ENCODE assay signal across 8 mouse cellular contexts in the genomic region with DNA sequence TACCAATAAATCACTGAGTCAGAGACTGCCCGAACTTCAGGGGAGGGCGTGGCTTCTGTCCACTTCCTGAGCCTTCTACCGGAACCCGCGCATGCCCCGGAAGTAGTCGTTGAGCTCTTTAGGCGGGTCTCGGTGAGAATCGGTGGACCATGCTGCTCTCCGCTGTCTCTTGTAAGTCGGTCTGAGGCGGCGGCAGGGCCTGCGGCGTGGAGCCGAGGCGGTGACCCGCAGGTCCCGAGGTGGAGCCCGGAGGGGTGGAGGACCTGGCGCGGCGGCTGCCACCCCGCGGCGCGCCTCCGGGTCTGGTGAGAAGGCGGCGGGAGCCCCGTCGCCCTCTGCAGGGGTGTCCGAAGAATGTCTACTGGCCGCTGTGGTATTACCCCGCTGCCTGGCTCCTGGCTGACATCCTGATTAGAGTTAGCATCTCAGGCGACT. TPM values are rescaled to one million over a fixed set of nuclear protein-coding genes. Genes with fewer than 3 reads are reported as not detected.
DNase-seq lines count a peak whose midpoint lies in the region; ATAC-seq and TF ChIP-seq lines count a peak whose summit lies in the region.

No protein-coding gene starts in this region.

- peak overlapping the region; percentile 83 for H3K4me3 ChIP-seq in G1E (ENCODE audit: low read depth, low read length)
- H3K4me3 ChIP-seq in forebrain, embryonic 16.5 days (replicated peaks; ENCODE audit: low read length): peak overlapping the region; percentile 61
- H3K4me3 ChIP-seq in layer of hippocampus, adult 2 months: peak overlapping the region; percentile 71
- H3K4me3 ChIP-seq in lung, adult 2 months (replicated peaks; ENCODE audit: extremely low read depth, low read depth, low read length): peak overlapping the region; percentile 66
- peak overlapping the region; percentile 94 for H3K4me3 ChIP-seq in neural tube, embryonic 15.5 days (replicated peaks)

- DNase-seq in G1E (ENCODE audit: low spot score): peak; percentile 87
- DNase-seq in cerebellum, adult 18-20 months: peak; percentile 84 to 87
- peak; percentile 82 to 87 for DNase-seq in heart, postnatal 36 days
- peak; percentile 69 to 79 for DNase-seq in layer of hippocampus, adult 2 months (ENCODE audit: low spot score in 2 of 2)
- peak; percentile 83 for DNase-seq in lung, adult 2 months
- peak; percentile 85 for DNase-seq in testis, postnatal 10 days (ENCODE audit: low spot score)

- H3K27me3 ChIP-seq in G1E (ENCODE audit: insufficient read depth, low read length): no peaks in the 10 kb centered on the region
- no peaks in the 10 kb centered on the region for H3K27me3 ChIP-seq in forebrain, embryonic 16.5 days (replicated peaks; ENCODE audit: control insufficient read depth, insufficient read depth, low read length)
- no peaks in the 10 kb centered on the region for H3K27me3 ChIP-seq in neural tube, embryonic 15.5 days (replicated peaks)

- peak overlapping the region; percentile 62 for H3K9ac ChIP-seq in forebrain, embryonic 16.5 days (replicated peaks; ENCODE audit: low read depth, low read length)
- H3K9ac ChIP-seq in neural tube, embryonic 15.5 days (replicated peaks): peak overlapping the region; percentile 84

- H3K36me3 ChIP-seq in G1E (replicated peaks): peaks cover 52% of the 10 kb centered on the region
- no peaks in the 10 kb centered on the region; the same call in 1 of the 2 replicates for H3K36me3 ChIP-seq in forebrain, embryonic 16.5 days (ENCODE audit: control insufficient read depth, insufficient read depth)
- H3K36me3 ChIP-seq in neural tube, embryonic 15.5 days: peaks cover 9% of the 10 kb centered on the region

- peak overlapping the region; percentile 36 for H3K27ac ChIP-seq in forebrain, embryonic 16.5 days (ENCODE audit: low read length)
- H3K27ac ChIP-seq in layer of hippocampus, adult 2 months: peak overlapping the region; percentile 93
- peak overlapping the region; percentile 90 for H3K27ac ChIP-seq in neural tube, embryonic 15.5 days (replicated peaks)

- WGBS in forebrain, embryonic 16.5 days: 0% methylated on average over 37 of the region's 37 CpGs
- under 1% methylated on average over 37 of the region's 37 CpGs for WGBS in lung, adult 2 months
- WGBS in neural tube, embryonic 15.5 days: under 1% methylated on average over 37 of the region's 37 CpGs

- H3K4me2 ChIP-seq in forebrain, embryonic 16.5 days (ENCODE audit: low read length): peak overlapping the region; percentile 67
- H3K4me2 ChIP-seq in neural tube, embryonic 15.5 days: peak overlapping the region; percentile 57

- intact Hi-C loops in heart, postnatal 36 days (cut with DNase I): loop anchor here (2.0 to 5.0 kb wide), 3 partner anchors 51 to 523 kb away; a partner anchor contains a TSS

- H3K9me3 ChIP-seq in G1E (replicated peaks): no peaks in the 10 kb centered on the region
- H3K9me3 ChIP-seq in forebrain, embryonic 16.5 days (ENCODE audit: control insufficient read depth, low read length): no peaks in the 10 kb centered on the region
- no peaks in the 10 kb centered on the region for H3K9me3 ChIP-seq in neural tube, embryonic 15.5 days (replicated peaks)

- TF ChIP-seq POLR2A in lung, adult 2 months (IDR thresholded peaks at IDR 0.05; ENCODE audit: borderline replicate concordance, extremely low read depth, low read depth, low read length): peak; percentile 80; the same call in 1 of the 2 replicates

- peak; percentile 80 for ATAC-seq in G1E (ENCODE audit: extremely low read depth, insufficient number of reproducible peaks, low FRiP score, poor library complexity, severe bottlenecking)
- peak; percentile 96 for ATAC-seq in forebrain, embryonic 16.5 days
- ATAC-seq in neural tube, embryonic 15.5 days (ENCODE audit: low FRiP score): peak; percentile 99

- no peak for TF ChIP-seq CTCF in G1E (IDR thresholded peaks at IDR 0.05; ENCODE audit: low read depth, low read length)
- TF ChIP-seq CTCF in layer of hippocampus, adult 2 months (conservative IDR thresholded peaks at IDR 0.05): peak; percentile 74
- peak; percentile 31 for TF ChIP-seq CTCF in lung, adult 2 months (IDR thresholded peaks at IDR 0.05; ENCODE audit: insufficient read depth, low read length)

- peaks cover 32% of the 10 kb centered on the region for H3K4me1 ChIP-seq in G1E (ENCODE audit: insufficient read depth, low read depth, low read length)
- H3K4me1 ChIP-seq in forebrain, embryonic 16.5 days (replicated peaks; ENCODE audit: control insufficient read depth, insufficient read depth, low read length): peaks cover 7% of the 10 kb centered on the region
- H3K4me1 ChIP-seq in lung, adult 2 months (ENCODE audit: control insufficient read depth, insufficient read depth, low read length): peaks cover 4% of the 10 kb centered on the region; the same call in 1 of the 2 replicates
- peaks cover 14% of the 10 kb centered on the region for H3K4me1 ChIP-seq in neural tube, embryonic 15.5 days

RNA-seq across cellular contexts. Expression of a gene that starts 17.1 kb away (rescaled TPM):
- 66.0 and 102 TPM in 2 replicates for total RNA-seq in G1E (2014; fragmentation: Nextera tagmentation)
- total RNA-seq in G1E (2017): 126 and 172 TPM in 2 replicates
- 4.6 and 5.0 TPM in 2 replicates for polyA plus RNA-seq in G1E (2012)
- 196 and 213 TPM in 2 replicates for polyA plus RNA-seq in forebrain, embryonic 16.5 days (2015; fragmentation: Nextera tagmentation; extraction: Ambion mirVana)
- 100 to 1,000 TPM; 314 to 335 TPM for total RNA-seq in heart, postnatal 36 days (2021)
- 10 to 100 TPM; 82.1 to 99.8 TPM for total RNA-seq in layer of hippocampus, adult 2 months (2021)
- 15.9 and 19.5 TPM in 2 replicates for polyA plus RNA-seq in lung, adult 2 months (2012; rRNA removed)
- 227 and 235 TPM in 2 replicates for polyA plus RNA-seq in neural tube, embryonic 15.5 days (2015; fragmentation: Nextera tagmentation; extraction: Ambion mirVana)

Comparison
In these comparisons a context has a peak if more than half of its experiments do, and no peak if none do; other contexts are left out.
1. Peak in every context shown above with its lines: DNase-seq, ATAC-seq, H3K4me3 ChIP-seq and H3K27ac ChIP-seq.
2. H3K27ac ChIP-seq: peak in every context shown above with its lines; median percentile 93 in layer of hippocampus, adult 2 months; 90 in neural tube, embryonic 15.5 days; 36 in forebrain, embryonic 16.5 days.